Mouse (Mus musculus) bone marrow, adult 2 months (tissue): ENCODE results near the gene P3h1.

Experiments
- CTCF ChIP-seq: fragments of 200-500 bp; IDR thresholded peaks from 2 replicates; pipeline ENCODE4 v1.5.1; 2011; ENCODE audit warnings: low read length, control low read depth; ENCODE audit not compliant: control insufficient read depth, insufficient read depth
- POLR2A ChIP-seq: fragments of 200-500 bp; IDR thresholded peaks from 2 replicates; pipeline ENCODE4 v1.6.1; 2011; ENCODE audit warnings: low read depth, mild to moderate bottlenecking, control low read depth, low read length, borderline replicate concordance; ENCODE audit not compliant: control insufficient read depth

- TF ChIP-seq CTCF: no peak
- no peak for TF ChIP-seq POLR2A
These were observed 46.9 kb upstream of the P3h1 start for GRCm38 (mm10) chr4:119185771-119186170.
